Mouse (Mus musculus): ENCODE results near the gene Med27.

The Med27 gene

GRCm38 (mm10) chr2:29346629-29347271 is at the start of gene Med27:
TSS of gene Med27 (plus strand) at chr2:29346819.
- DNase-seq (ENCODE audit: low spot score), result peak; percentile 79

GRCm38 (mm10) chr2:29309966-29310365 is 36.7 kb upstream of the Med27 start:
- DNase-seq (ENCODE audit: low spot score), result peak; percentile 4

GRCm38 (mm10) chr2:29312058-29312457 is 34.6 kb upstream of the Med27 start:
- DNase-seq (ENCODE audit: low spot score), result no peak

- no peak for DNase-seq (ENCODE audit: low spot score)
These were observed 28.6 kb upstream of the Med27 start for GRCm38 (mm10) chr2:29317906-29318470.

- no peak for DNase-seq (ENCODE audit: low spot score)
These were observed 28.0 kb upstream of the Med27 start for GRCm38 (mm10) chr2:29318596-29318995.

- no peak for DNase-seq (ENCODE audit: low spot score)
These were observed 26.3 kb upstream of the Med27 start for GRCm38 (mm10) chr2:29320229-29320751.

- no peak for DNase-seq (ENCODE audit: low spot score)
These were observed 25.8 kb upstream of the Med27 start for GRCm38 (mm10) chr2:29320780-29321179.

- no peak for DNase-seq (ENCODE audit: low spot score)
These were observed 22.2 kb upstream of the Med27 start for GRCm38 (mm10) chr2:29324456-29324855.

GRCm38 (mm10) chr2:29330471-29330870 is 16.1 kb upstream of the Med27 start:
- no peak for DNase-seq (ENCODE audit: low spot score)

- DNase-seq (ENCODE audit: low spot score), result no peak
These were observed 8.2 kb upstream of the Med27 start for GRCm38 (mm10) chr2:29338396-29338795.

- DNase-seq (ENCODE audit: low spot score), result no peak
These were observed 12.2 kb downstream of the Med27 start for GRCm38 (mm10) chr2:29358696-29359375.

GRCm38 (mm10) chr2:29360956-29361355 is 14.3 kb downstream of the Med27 start:
- no peak for DNase-seq (ENCODE audit: low spot score)

- no peak for DNase-seq (ENCODE audit: low spot score)
These were observed 18.5 kb downstream of the Med27 start for GRCm38 (mm10) chr2:29365000-29365695.

GRCm38 (mm10) chr2:29368730-29369129 is 22.1 kb downstream of the Med27 start:
- DNase-seq (ENCODE audit: low spot score), result no peak

- no peak for DNase-seq (ENCODE audit: low spot score)
These were observed 25.6 kb downstream of the Med27 start for GRCm38 (mm10) chr2:29372176-29372575.

- no peak for DNase-seq (ENCODE audit: low spot score)
These were observed 35.1 kb downstream of the Med27 start for GRCm38 (mm10) chr2:29381683-29382082.

GRCm38 (mm10) chr2:29382583-29382982 is 36.0 kb downstream of the Med27 start:
- DNase-seq (ENCODE audit: low spot score), result no peak

- DNase-seq (ENCODE audit: low spot score), result no peak
These were observed 36.5 kb downstream of the Med27 start for GRCm38 (mm10) chr2:29383133-29383532.

- no peak for DNase-seq (ENCODE audit: low spot score)
These were observed 38.8 kb downstream of the Med27 start for GRCm38 (mm10) chr2:29385405-29385804.

- no peak for DNase-seq (ENCODE audit: low spot score)
These were observed 40.6 kb downstream of the Med27 start for GRCm38 (mm10) chr2:29387268-29387667.

GRCm38 (mm10) chr2:29388937-29389336 is 42.3 kb downstream of the Med27 start:
- no peak for DNase-seq (ENCODE audit: low spot score)

- DNase-seq (ENCODE audit: low spot score), result no peak
These were observed 44.5 kb downstream of the Med27 start for GRCm38 (mm10) chr2:29391086-29391485.

GRCm38 (mm10) chr2:29391996-29392395 is 45.4 kb downstream of the Med27 start:
- DNase-seq (ENCODE audit: low spot score), result no peak
